Mouse (Mus musculus) C2C12 (cell line): ENCODE data around the gene Spata20.

ENCODE experiments used
- CTCF ChIP-seq: IDR thresholded peaks from one replicate; pipeline ENCODE4 v1.5.1; 2011; ENCODE audit not compliant: control insufficient read depth, insufficient read depth, insufficient read length
- MAX ChIP-seq: IDR thresholded peaks from one replicate; pipeline ENCODE4 v1.6.1; 2011; ENCODE audit warnings: mild to moderate bottlenecking, control low read depth
- MYOG ChIP-seq: IDR thresholded peaks from one replicate; pipeline ENCODE4 v1.6.1; 2011; ENCODE audit not compliant: control insufficient read depth, insufficient read length; ENCODE audit errors: extremely low read depth

DNA sequence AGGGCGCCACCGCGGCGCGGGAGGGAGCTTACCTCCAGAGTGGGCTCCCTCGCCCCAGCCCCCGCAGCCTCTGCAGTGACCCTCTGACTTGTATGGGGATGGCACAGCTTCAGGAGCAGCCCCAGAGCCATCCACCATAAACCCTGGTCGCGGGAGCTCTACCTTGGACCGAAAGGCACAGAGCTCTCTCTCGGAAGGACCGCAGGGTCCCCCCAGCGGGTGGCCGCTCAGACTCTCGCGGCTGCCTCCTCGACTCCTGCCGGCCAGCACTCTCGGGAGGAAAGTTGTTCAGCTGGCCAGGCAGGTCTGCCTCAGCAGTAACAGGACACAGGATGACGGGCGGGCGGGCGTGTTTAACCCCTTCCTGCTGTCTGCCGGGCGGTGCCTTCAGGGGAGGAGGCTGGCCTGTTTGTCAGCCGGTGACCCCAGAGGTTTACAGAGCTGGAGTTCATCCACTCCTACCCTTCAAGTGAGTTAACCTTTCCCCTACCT is 13.7 kb upstream of the Spata20 start, which contains the start of gene Epn3:
- TF ChIP-seq CTCF (no peak), MAX (no peak), MYOG (no peak)
